ENCODE assay signal across 37 mouse cellular contexts in genomic region chr6:128733908-128734679, GRCm38 (mm10). TPM values are rescaled to one million over a fixed set of nuclear protein-coding genes. Genes with fewer than 3 reads are reported as not detected.
DNase-seq lines count a peak whose midpoint lies in the region; ATAC-seq and TF ChIP-seq lines count a peak whose summit lies in the region.
"Had no signal": no experiment of that assay in that cellular context is flagged by ENCODE, and none has a peak within 500 bp of the region (broad histone marks: within the 10 kb centered on the region; RNA-seq: fewer than 3 reads in every experiment).

No protein-coding gene starts in this region.

- TF ChIP-seq EP300 in ES-Bruce4 (IDR thresholded peaks at IDR 0.05; ENCODE audit: insufficient read depth, low read depth, low read length): no peak

- no peak for TF ChIP-seq POLR2A in ES-Bruce4 (IDR thresholded peaks at IDR 0.05; ENCODE audit: insufficient read depth, low read length)

- H3K36me3 ChIP-seq in midbrain, postnatal 0 days (ENCODE audit: insufficient read depth, low read length): no peaks in the 10 kb centered on the region
- H3K36me3 ChIP-seq in midbrain, embryonic 11.5 days (ENCODE audit: control insufficient read depth, insufficient read depth, low read length): no peaks in the 10 kb centered on the region
- H3K36me3 ChIP-seq in ES-Bruce4 (ENCODE audit: control insufficient read depth, insufficient read depth, low read length, poor library complexity, severe bottlenecking): no peaks in the 10 kb centered on the region
- H3K36me3 ChIP-seq: heart, embryonic 12.5 days; limb, embryonic 13.5 days; lung, embryonic 15.5 days; midbrain, embryonic 12.5 days; stomach, embryonic 15.5 days had no signal

- intact Hi-C loops in left cerebral cortex, postnatal 36 days (cut with DNase I): no loop called here

- WGBS in midbrain, postnatal 0 days: 69% methylated on average over 5 of the region's 5 CpGs
- 74% methylated on average over 5 of the region's 5 CpGs for whole genome bisulfite sequencing in midbrain, embryonic 11.5 days

- no peaks in the 10 kb centered on the region for H3K9me3 ChIP-seq in midbrain, postnatal 0 days (ENCODE audit: low read length)
- no peaks in the 10 kb centered on the region for H3K9me3 ChIP-seq in midbrain, embryonic 11.5 days (ENCODE audit: control insufficient read depth, low read length)
- H3K9me3 ChIP-seq in ES-Bruce4 (replicated peaks; ENCODE audit: control insufficient read depth, insufficient read depth, low read length, poor library complexity, severe bottlenecking): peaks cover 10% of the 10 kb centered on the region
- H3K9me3 ChIP-seq: forebrain, embryonic 13.5 days; lung, embryonic 15.5 days; midbrain, embryonic 12.5 days; stomach, embryonic 15.5 days had no signal

- no peak overlapping the region for H3K4me2 ChIP-seq in midbrain, postnatal 0 days (ENCODE audit: low read depth, low read length, poor library complexity, severe bottlenecking)
- no peak overlapping the region for H3K4me2 ChIP-seq in midbrain, embryonic 11.5 days
- H3K4me2 ChIP-seq: forebrain, embryonic 13.5 days; heart, embryonic 12.5 days; hindbrain, embryonic 14.5 days; limb, embryonic 13.5 days; liver, embryonic 11.5 days; lung, embryonic 15.5 days; midbrain, embryonic 12.5 days; stomach, embryonic 15.5 days had no signal

- no peaks in the 10 kb centered on the region for H3K4me1 ChIP-seq in midbrain, postnatal 0 days (ENCODE audit: insufficient read depth, low read length)
- H3K4me1 ChIP-seq in midbrain, embryonic 11.5 days (ENCODE audit: control insufficient read depth, insufficient read depth, low read length): no peaks in the 10 kb centered on the region
- H3K4me1 ChIP-seq in ES-Bruce4 (ENCODE audit: control insufficient read depth, insufficient read depth, low read length): peaks cover 5% of the 10 kb centered on the region
- H3K4me1 ChIP-seq: forebrain, embryonic 13.5 days; heart, embryonic 12.5 days; limb, embryonic 13.5 days; lung, embryonic 15.5 days; midbrain, embryonic 12.5 days; stomach, embryonic 15.5 days had no signal

- no peak overlapping the region for H3K4me3 ChIP-seq in midbrain, postnatal 0 days (ENCODE audit: low read depth, low read length)
- H3K4me3 ChIP-seq in midbrain, embryonic 11.5 days (ENCODE audit: low read depth, low read length): no peak overlapping the region
- H3K4me3 ChIP-seq in ES-Bruce4 (ENCODE audit: low read depth, low read length): no peak overlapping the region
- H3K4me3 ChIP-seq: forebrain, embryonic 13.5 days; heart, embryonic 12.5 days; left cerebral cortex, adult 2 months; limb, embryonic 13.5 days; lung, embryonic 15.5 days; midbrain, embryonic 12.5 days; stomach, embryonic 15.5 days had no signal

- no peak overlapping the region for H3K27ac ChIP-seq in midbrain, postnatal 0 days (ENCODE audit: low read depth, low read length)
- no peak overlapping the region for H3K27ac ChIP-seq in midbrain, embryonic 11.5 days (ENCODE audit: low read depth, low read length)
- peak overlapping the region; percentile 86 for H3K27ac ChIP-seq in ES-Bruce4 (ENCODE audit: insufficient read depth, low read length)
- H3K27ac ChIP-seq: forebrain, embryonic 13.5 days; hindbrain, embryonic 14.5 days; left cerebral cortex, adult 2 months; limb, embryonic 13.5 days; lung, embryonic 15.5 days; midbrain, embryonic 12.5 days; stomach, embryonic 15.5 days had no signal

- no peak overlapping the region for H3K9ac ChIP-seq in midbrain, postnatal 0 days (replicated peaks; ENCODE audit: low read length, poor library complexity, severe bottlenecking)
- H3K9ac ChIP-seq in midbrain, embryonic 11.5 days (ENCODE audit: low read length): no peak overlapping the region
- H3K9ac ChIP-seq in ES-Bruce4 (ENCODE audit: low read depth, poor library complexity, severe bottlenecking): no peak overlapping the region
- H3K9ac ChIP-seq: forebrain, embryonic 13.5 days; heart, embryonic 12.5 days; hindbrain, embryonic 14.5 days; limb, embryonic 13.5 days; lung, embryonic 15.5 days; midbrain, embryonic 12.5 days; stomach, embryonic 15.5 days had no signal

- DNase-seq in midbrain, postnatal 0 days (ENCODE audit: low spot score): no peak
- DNase-seq in midbrain, embryonic 11.5 days (ENCODE audit: low spot score, missing footprints): no peak
- no peak for DNase-seq in MN1 (ENCODE audit: low spot score)
- no peak for DNase-seq in thymus, adult 18-20 months
- DNase-seq in left cerebral cortex, postnatal 36 days (ENCODE audit: low spot score in 2 of 2): no peak
- DNase-seq: adrenal gland, postnatal 10 days; cerebellum, adult 18-20 months; cerebellum, postnatal 14 days; gastrocnemius, postnatal 14 days; heart, postnatal 4 days; kidney, adult 9 months; layer of hippocampus, adult 9-11 months; lung, postnatal 4 days; retina, postnatal 1 day; right cerebral cortex, postnatal 14 days; thymus, postnatal 14 days had no signal

- TF ChIP-seq CTCF in midbrain, postnatal 0 days (IDR thresholded peaks at IDR 0.05): 0 out of 2 replicates have a peak, but pooled peaks have one; percentile 4
- TF ChIP-seq CTCF in ES-Bruce4 (IDR thresholded peaks at IDR 0.05; ENCODE audit: low read depth, low read length): no peak

- ATAC-seq in midbrain, postnatal 0 days (ENCODE audit: low FRiP score): no peak
- no peak for ATAC-seq in midbrain, embryonic 11.5 days (ENCODE audit: low FRiP score)
- peak; percentile 43 for ATAC-seq in megakaryocyte, adult 5-6 weeks (ENCODE audit: poor library complexity, severe bottlenecking)
- peak; percentile 47; the same call in 1 of the 2 replicates for ATAC-seq in neutrophil, adult 5-6 weeks (ENCODE audit: extremely low read depth, insufficient number of reproducible peaks, low FRiP score, poor library complexity, severe bottlenecking)
- ATAC-seq: CD4-positive, CD25-positive, alpha-beta regulatory T cell, adult 4 months; forebrain, embryonic 13.5 days; intestine, postnatal 0 days had no signal

- no peaks in the 10 kb centered on the region for H3K27me3 ChIP-seq in midbrain, postnatal 0 days (ENCODE audit: insufficient read depth, low read length)
- no peaks in the 10 kb centered on the region for H3K27me3 ChIP-seq in midbrain, embryonic 11.5 days (ENCODE audit: control insufficient read depth, insufficient read depth, low read length)
- no peaks in the 10 kb centered on the region; the same call in 1 of the 2 replicates for H3K27me3 ChIP-seq in ES-Bruce4 (ENCODE audit: control insufficient read depth, insufficient read depth, low read length, poor library complexity, severe bottlenecking)
- H3K27me3 ChIP-seq: forebrain, embryonic 13.5 days; heart, embryonic 12.5 days; limb, embryonic 13.5 days; lung, embryonic 15.5 days; midbrain, embryonic 12.5 days; stomach, embryonic 15.5 days had no signal

RNA-seq across cellular contexts. Expression of gene Klrb1, which starts 11.2 kb away (rescaled TPM):
- 2.3 TPM in 1 of 2 replicates, not detected in the other for total RNA-seq in midbrain, postnatal 0 days (2014; rRNA removed)
- 2.6 and 3.0 TPM in 2 replicates for polyA plus RNA-seq in midbrain, postnatal 0 days (2015; fragmentation: Nextera tagmentation; extraction: Ambion mirVana)
- polyA plus RNA-seq in midbrain, embryonic 11.5 days (2014; fragmentation: Nextera tagmentation; extraction: Ambion mirVana): not detected in 2 replicates
- polyA plus RNA-seq in ES-Bruce4 (2011; ENCODE audit: insufficient read depth, insufficient read length, low read depth, missing spikeins): not detected in 2 replicates
- 0.62 TPM in 1 of 2 replicates, not detected in the other for total RNA-seq in megakaryocyte, adult 5-6 weeks (2015)
- total RNA-seq in megakaryocyte, adult 5-6 weeks (2017): 0.26 and 0.73 TPM in 2 replicates
- 0.61 and 0.93 TPM in 2 replicates for total RNA-seq in neutrophil, adult 5-6 weeks (2017)
- not detected for total RNA-seq in left cerebral cortex, postnatal 36 days (2021)
- total RNA-seq: adrenal gland, postnatal 10 days; ES-E14; gastrocnemius, postnatal 14 days; heart, postnatal 4 days; left cerebral cortex, adult 2 months; left cerebral cortex, postnatal 25 days had no signal
- polyA plus RNA-seq: CD4-positive, CD25-positive, alpha-beta regulatory T cell, adult 4 months; embryonic facial prominence, embryonic 11.5 days; forebrain, embryonic 13.5 days; heart, embryonic 12.5 days; heart, postnatal 0 days; limb, embryonic 13.5 days; liver, embryonic 11.5 days; liver, embryonic 16.5 days; lung, embryonic 15.5 days; midbrain, embryonic 12.5 days; stomach, embryonic 15.5 days; urinary bladder, adult 2 months had no signal

RNA-seq across cellular contexts. Expression of gene Klrb1c, which starts 54.9 kb away (rescaled TPM):
- total RNA-seq in midbrain, postnatal 0 days (2014; rRNA removed): 0.09 and 0.77 TPM in 2 replicates
- 0.09 and 0.25 TPM in 2 replicates for polyA plus RNA-seq in midbrain, postnatal 0 days (2015; fragmentation: Nextera tagmentation; extraction: Ambion mirVana)
- polyA plus RNA-seq in midbrain, embryonic 11.5 days (2014; fragmentation: Nextera tagmentation; extraction: Ambion mirVana): 0.08 TPM in 1 of 2 replicates, not detected in the other
- polyA plus RNA-seq in ES-Bruce4 (2011; ENCODE audit: insufficient read depth, insufficient read length, low read depth, missing spikeins): not detected in 2 replicates
- total RNA-seq in megakaryocyte, adult 5-6 weeks (2015): 4.7 and 10.0 TPM in 2 replicates
- total RNA-seq in megakaryocyte, adult 5-6 weeks (2017): 6.8 and 8.4 TPM in 2 replicates
- 2.4 and 3.2 TPM in 2 replicates for total RNA-seq in neutrophil, adult 5-6 weeks (2017)
- total RNA-seq in left cerebral cortex, postnatal 36 days (2021): not detected
- total RNA-seq: heart, postnatal 4 days; left cerebral cortex, adult 2 months; left cerebral cortex, postnatal 25 days had no signal
- polyA plus RNA-seq: embryonic facial prominence, embryonic 11.5 days; forebrain, embryonic 13.5 days; heart, embryonic 12.5 days; heart, postnatal 0 days; liver, embryonic 11.5 days; midbrain, embryonic 12.5 days; neural tube, embryonic 14.5 days had no signal

Comparison
In these comparisons a context has a peak if more than half of its experiments do, and no peak if none do; other contexts are left out.
1. ATAC-seq: peak in megakaryocyte, adult 5-6 weeks (single experiment) and neutrophil, adult 5-6 weeks (single experiment); none in midbrain, postnatal 0 days (single experiment) and midbrain, embryonic 11.5 days (single experiment).